Mouse (Mus musculus) midbrain, embryonic 14.5 days (tissue): ENCODE measurements at regions not wholly inside any gene's neighbourhood (a gene's known extent, or its start where the extent isn't known, plus 50 kb on each side); places are given as distances from the start of the nearest gene placed in this dataset.

Source experiments
- ATAC-seq: fragments of 200-750 bp; cut with Nextera tagmentation; 2 replicates; pipeline ENCODE4 v1.8.0; 2017; ENCODE audit warnings: moderate number of reproducible peaks, moderate library complexity; ENCODE audit not compliant: low FRiP score, low TSS enrichment
- DNase-seq: peaks from one replicate; pipeline ENCODE4 v3.0.0-alpha.2; 2015
- H3K27ac ChIP-seq: fragments of 300-500 bp; sonication (generic); replicated peaks from 2 replicates; pipeline ENCODE4 v1.5.1; 2014; ENCODE audit warnings: mild to moderate bottlenecking, low read depth, low read length, moderate library complexity
- H3K27me3 ChIP-seq: fragments of 300-500 bp; sonication (generic); 2 replicates; pipeline ENCODE4 v1.6.1; 2014; ENCODE audit warnings: low read length, control low read depth, mixed read lengths; ENCODE audit not compliant: control insufficient read depth, insufficient read depth
- H3K36me3 ChIP-seq: fragments of 300-500 bp; sonication (generic); 2 replicates; pipeline ENCODE4 v1.6.1; 2014; ENCODE audit warnings: low read length, control low read depth; ENCODE audit not compliant: control insufficient read depth, insufficient read depth
- H3K4me1 ChIP-seq: fragments of 300-500 bp; sonication (generic); 2 replicates; pipeline ENCODE4 v1.6.1; 2014; ENCODE audit warnings: mild to moderate bottlenecking, antibody characterized with exemption, low read length, control low read depth; ENCODE audit not compliant: control insufficient read depth, insufficient read depth
- H3K4me2 ChIP-seq: fragments of 300-500 bp; sonication (generic); 2 replicates; pipeline ENCODE4 v1.6.1; 2014; ENCODE audit warnings: mild to moderate bottlenecking, low read length, moderate library complexity
- H3K4me3 ChIP-seq: fragments of 300-500 bp; sonication (generic); replicated peaks from 2 replicates; pipeline ENCODE4 v1.5.1; 2014; ENCODE audit warnings: low read depth, low read length
- H3K9ac ChIP-seq: fragments of 300-500 bp; sonication (generic); replicated peaks from 2 replicates; pipeline ENCODE4 v1.6.1; 2014; ENCODE audit warnings: mild to moderate bottlenecking, low read length, moderate library complexity
- H3K9me3 ChIP-seq: fragments of 300-500 bp; sonication (generic); 2 replicates; pipeline ENCODE4 v1.6.1; 2016; ENCODE audit warnings: low read length, control low read depth, mixed read lengths; ENCODE audit not compliant: control insufficient read depth
- WGBS: fragments of 180-500 bp; shearing (Covaris S2); extraction: QIAGEN DNeasy Blood & Tissue Kit; methylation state at CpG from one replicate; pipeline ENCODE4 v1.1.7; 2014; 5-methylcytosine and 5-hydroxymethylcytosine counted together

GRCm38 (mm10) chr3:9340788-9341187, 269.1 kb downstream of the Zfp704 start:
- peaks cover 11% of the 10 kb centered on the region for H3K27me3 ChIP-seq
- H3K9me3 ChIP-seq: no peaks in the 10 kb centered on the region
- H3K4me2 ChIP-seq: peak overlapping the region; percentile 56
- H3K4me1 ChIP-seq: 0 out of 2 replicates have a peak, but pooled peaks cover 10% of the 10 kb centered on the region
- no peak overlapping the region for H3K27ac ChIP-seq
- under 1% methylated on average over 15 of the region's 15 CpGs for WGBS
- peak overlapping the region; percentile 25 for H3K9ac ChIP-seq
- peak; percentile 51; the same call in 1 of the 2 replicates for ATAC-seq
- peak; percentile 56 for DNase-seq
- H3K36me3 ChIP-seq: no peaks in the 10 kb centered on the region
- peak overlapping the region; percentile 26 for H3K4me3 ChIP-seq

GRCm38 (mm10) chr3:9340344-9340743, 269.5 kb downstream of the Zfp704 start:
- Histone ChIP-seq H3K27me3 (peaks cover 6% of the 10 kb centered on the region), H3K9ac (no peak overlapping the region), H3K9me3 (no peaks in the 10 kb centered on the region), H3K4me3 (peak overlapping the region; percentile 26), H3K36me3 (no peaks in the 10 kb centered on the region), H3K4me2 (peak overlapping the region; percentile 56), H3K27ac (no peak overlapping the region), H3K4me1 (0 out of 2 replicates have a peak, but pooled peaks cover 10% of the 10 kb centered on the region)
- DNase-seq: peak; percentile 35
- 24% methylated on average over 4 of the region's 4 CpGs for WGBS
- ATAC-seq: no peak

DNA sequence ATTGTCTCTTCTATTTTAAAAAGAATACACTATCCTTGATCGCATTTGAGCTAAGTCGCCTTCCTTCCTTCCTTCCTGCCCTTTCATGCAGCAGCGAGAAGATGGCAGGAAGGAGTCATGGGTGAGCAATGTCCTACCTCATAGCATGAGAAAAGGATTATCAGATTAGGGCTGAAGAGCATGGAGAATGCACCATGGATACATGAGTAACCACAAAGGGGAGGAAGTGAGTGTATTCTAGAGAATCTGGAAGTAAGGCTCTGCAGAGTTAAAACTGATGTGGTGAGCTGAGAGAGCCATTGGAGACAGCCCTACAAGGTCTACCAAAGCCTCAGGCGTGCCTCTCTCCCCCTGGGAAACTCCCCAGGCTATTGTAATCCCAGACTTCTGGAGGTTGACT, 270.2 kb downstream of the Zfp704 start:
- no peaks in the 10 kb centered on the region for H3K36me3 ChIP-seq
- no peaks in the 10 kb centered on the region for H3K9me3 ChIP-seq
- H3K9ac ChIP-seq: no peak overlapping the region
- H3K4me2 ChIP-seq: no peak overlapping the region
- 64% methylated on average over 4 of the region's 4 CpGs for WGBS
- ATAC-seq (no peak), DNase-seq (no peak)
- H3K4me3 ChIP-seq: no peak overlapping the region
- 0 out of 2 replicates have a peak, but pooled peaks cover 14% of the 10 kb centered on the region for H3K4me1 ChIP-seq
- H3K27me3 ChIP-seq: no peaks in the 10 kb centered on the region; the same call in 1 of the 2 replicates
- no peak overlapping the region for H3K27ac ChIP-seq

DNA sequence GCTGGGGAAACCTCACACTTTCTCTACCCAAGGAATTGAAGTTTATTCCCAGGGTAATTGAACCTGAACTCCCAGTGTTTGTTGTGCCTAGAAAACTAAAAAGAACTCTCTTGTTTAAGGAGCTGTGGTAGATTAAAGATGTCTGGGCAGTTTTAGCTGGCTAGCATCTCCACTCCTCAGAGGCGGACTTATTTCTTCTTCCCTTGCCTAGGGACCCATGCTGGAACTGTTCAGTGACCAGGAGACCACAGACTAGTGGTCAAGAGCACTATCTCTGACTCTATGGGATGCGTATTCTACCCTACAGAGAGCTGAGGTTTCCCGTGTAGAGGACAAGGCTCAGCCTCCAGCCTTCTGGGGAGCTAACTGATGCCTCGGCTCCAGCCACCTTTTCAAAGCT, 274.3 kb downstream of the Zfp704 start:
- Histone ChIP-seq H3K9ac (no peak overlapping the region), H3K4me3 (no peak overlapping the region), H3K9me3 (no peaks in the 10 kb centered on the region), H3K27me3 (no peaks in the 10 kb centered on the region; the same call in 1 of the 2 replicates), H3K4me2 (no peak overlapping the region), H3K27ac (no peak overlapping the region), H3K36me3 (no peaks in the 10 kb centered on the region), H3K4me1 (peaks cover 13% of the 10 kb centered on the region)
- WGBS: 28% methylated on average over 4 of the region's 4 CpGs
- no peak for DNase-seq
- ATAC-seq: no peak
